Mouse (Mus musculus) liver, embryonic 14.5 days (tissue): Measurements from ENCODE around the gene Atp2c2. TPM values are rescaled to one million over a fixed set of nuclear protein-coding genes. Genes with fewer than 3 reads are reported as not detected.

ENCODE experiments used
- ATAC-seq: fragments of 200-750 bp; cut with Nextera tagmentation; 2 replicates; pipeline ENCODE4 v1.8.0; 2017; ENCODE audit warnings: moderate number of reproducible peaks, mild to moderate bottlenecking, moderate library complexity; ENCODE audit not compliant: insufficient read depth
- DNase-seq, 3 experiments: peaks; one replicate each; pipeline ENCODE4 v3.0.0-alpha.2; 2012 to 2013; ENCODE audit warnings: low read depth in 3 of 3, low spot score in 3 of 3
- H3K27ac ChIP-seq: fragments of 300-500 bp; sonication (generic); 2 replicates; pipeline ENCODE4 v1.5.1; 2014; ENCODE audit warnings: moderate library complexity, mild to moderate bottlenecking, control low read depth, inconsistent platforms
- H3K27me3 ChIP-seq: fragments of 300-500 bp; sonication (generic); 2 replicates; pipeline ENCODE4 v1.6.1; 2014; ENCODE audit warnings: mild to moderate bottlenecking, low read length, moderate library complexity; ENCODE audit not compliant: control insufficient read depth, insufficient read depth
- H3K36me3 ChIP-seq: fragments of 300-500 bp; sonication (generic); replicated peaks from 2 replicates; pipeline ENCODE4 v1.6.1; 2014; ENCODE audit warnings: low read depth; ENCODE audit not compliant: control insufficient read depth, insufficient read depth
- H3K4me1 ChIP-seq, 2 experiments: fragments of 200-500 bp in 1 of 2; fragments of 300-500 bp in 1 of 2; sonication (generic) in 1 of 2; replicated peaks; 2 replicates each; pipeline ENCODE4 v1.6.1; 2012 to 2014; ENCODE audit warnings: antibody characterized with exemption in 1 of 2, inconsistent platforms in 1 of 2, low read length in 1 of 2; ENCODE audit not compliant: control insufficient read depth in 2 of 2, insufficient read depth in 2 of 2
- H3K4me2 ChIP-seq: fragments of 300-500 bp; sonication (generic); 2 replicates; pipeline ENCODE4 v1.6.1; 2014; ENCODE audit warnings: low read depth, mild to moderate bottlenecking, control low read depth, moderate library complexity
- H3K4me3 ChIP-seq, 2 experiments: fragments of 200-500 bp in 1 of 2; fragments of 300-500 bp in 1 of 2; sonication (generic) in 1 of 2; 2 replicates each; pipeline ENCODE4 v1.5.1; 2012 to 2014; ENCODE audit warnings: low read depth in 2 of 2, low read length in 2 of 2, mild to moderate bottlenecking in 2 of 2, control low read depth in 1 of 2, inconsistent platforms in 1 of 2, moderate library complexity in 1 of 2; ENCODE audit not compliant: insufficient read depth in 1 of 2
- H3K9ac ChIP-seq: fragments of 300-500 bp; sonication (generic); replicated peaks from 2 replicates; pipeline ENCODE4 v1.6.1; 2014; ENCODE audit warnings: mild to moderate bottlenecking, control low read depth, moderate library complexity
- H3K9me3 ChIP-seq: fragments of 300-500 bp; sonication (generic); 2 replicates; pipeline ENCODE4 v1.6.1; 2016; ENCODE audit warnings: low read length, mixed read lengths; ENCODE audit not compliant: control insufficient read depth
- CTCF ChIP-seq: IDR thresholded peaks from 2 replicates; pipeline ENCODE4 v1.5.1; 2016; ENCODE audit warnings: antibody characterized with exemption, low read depth, control low read depth
- EP300 ChIP-seq: IDR thresholded peaks from 2 replicates; pipeline ENCODE4 v1.6.1; 2016; ENCODE audit warnings: antibody characterized with exemption, low read depth
- WGBS: fragments of 180-500 bp; shearing (Covaris S2); extraction: QIAGEN DNeasy Blood & Tissue Kit; methylation state at CpG from one replicate; pipeline ENCODE4 v1.1.7; 2014; ENCODE audit not compliant: insufficient replicate concordance; 5-methylcytosine and 5-hydroxymethylcytosine counted together
- polyA plus RNA-seq, 2 experiments: library from polyadenylated mRNA; depleted of rRNA in 1 of 2; stranded (reverse) in 1 of 2; unstranded in 1 of 2; fragments of >200 nt; fragmentation: Nextera tagmentation in 1 of 2; extraction: Ambion mirVana in 1 of 2; gene quantifications; 2 replicates each; pipeline versions ENCODE4 v1.2.1 to v1.2.3; 2012 to 2014

Gene Atp2c2
- polyA plus RNA-seq, 2 experiments: 0.08 to 0.10 TPM

- Histone ChIP-seq H3K4me2 (no peak overlapping the region), H3K27me3 (no peaks in the 10 kb centered on the region), H3K4me3 (no peak overlapping the region), H3K9me3 (no peaks in the 10 kb centered on the region), H3K4me1 (no peaks in the 10 kb centered on the region; a peak in 1 of 4 replicates), H3K27ac (no peak overlapping the region), H3K9ac (no peak overlapping the region), H3K36me3 (no peaks in the 10 kb centered on the region)
- TF ChIP-seq CTCF: no peak
- TF ChIP-seq EP300: no peak
- ATAC-seq (no peak), DNase-seq (no peak)
- WGBS: 56% methylated on average over 11 of the region's 11 CpGs
These were observed 36.4 kb upstream of the Atp2c2 start for GRCm38 (mm10) chr8:119663440-119663839.

GRCm38 (mm10) chr8:119665270-119665669 is 34.5 kb upstream of the Atp2c2 start:
- Histone ChIP-seq H3K4me2 (no peak overlapping the region), H3K4me1 (no peaks in the 10 kb centered on the region; a peak in 2 of 4 replicates), H3K27ac (no peak overlapping the region), H3K27me3 (no peaks in the 10 kb centered on the region), H3K36me3 (no peaks in the 10 kb centered on the region), H3K4me3 (no peak overlapping the region), H3K9me3 (no peaks in the 10 kb centered on the region), H3K9ac (no peak overlapping the region)
- DNase-seq: no peak
- ATAC-seq: no peak
- no peak for TF ChIP-seq CTCF
- no peak for TF ChIP-seq EP300
- WGBS: 54% methylated on average over 6 of the region's 6 CpGs

DNA sequence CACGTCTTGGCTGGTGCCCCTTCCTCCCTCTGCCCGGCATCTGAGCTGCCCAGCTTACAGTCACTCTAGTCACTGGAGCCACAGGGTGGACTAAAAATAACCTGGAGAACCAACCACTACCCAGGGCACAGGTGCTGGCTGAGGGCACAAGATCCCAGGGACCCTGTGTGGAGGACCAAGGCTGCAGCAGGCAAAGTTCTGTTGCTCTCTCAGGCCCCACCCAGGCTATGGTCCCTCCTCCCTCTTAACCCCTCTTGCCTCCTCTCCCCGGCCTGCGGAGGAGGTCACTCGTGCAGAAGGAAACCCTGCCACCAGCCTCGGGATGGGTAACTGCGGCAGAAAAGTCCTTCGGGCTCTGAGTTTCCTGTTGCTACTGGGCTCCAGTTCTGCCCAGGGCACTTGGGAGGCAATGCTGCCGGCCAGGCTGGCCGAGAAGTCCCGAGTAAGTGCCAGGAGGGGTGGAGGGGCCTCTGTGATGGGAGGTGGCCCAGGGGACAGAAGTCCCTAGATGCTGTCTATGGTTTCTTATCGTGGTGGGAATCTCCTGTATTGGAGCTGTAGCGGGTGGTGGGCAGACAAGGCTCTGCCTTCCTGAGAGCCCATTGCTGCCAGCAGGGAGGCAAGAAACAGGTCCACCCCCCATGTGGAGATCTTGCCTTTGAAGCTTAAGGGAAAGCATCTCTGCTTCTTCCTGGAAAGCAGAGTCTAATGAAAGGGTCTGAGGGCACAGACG is 33.4 kb upstream of the Atp2c2 start, which contains the start of gene Wfdc1:
TSS of gene Wfdc1 (plus strand) at position 147 of the 733 bp plus-strand sequence.
- Histone ChIP-seq H3K4me3 (no peak within 1 kb of the TSS), H3K9me3 (no peaks in the 10 kb centered on the region), H3K4me2 (no peak within 1 kb of the TSS), H3K36me3 (no peaks in the 10 kb centered on the region), H3K27ac (no peak within 1 kb of the TSS), H3K4me1 (no peaks in the 10 kb centered on the region; a peak in 2 of 4 replicates), H3K27me3 (no peaks in the 10 kb centered on the region), H3K9ac (no peak within 1 kb of the TSS)
- TF ChIP-seq EP300 (no peak), CTCF (no peak)
- DNase-seq (no peak), ATAC-seq (no peak)
- WGBS: 14% methylated on average over 14 of the region's 14 CpGs

GRCm38 (mm10) chr8:119668447-119668846 is 31.4 kb upstream of the Atp2c2 start:
- no peaks in the 10 kb centered on the region for H3K36me3 ChIP-seq
- no peak overlapping the region for H3K4me3 ChIP-seq
- H3K4me1 ChIP-seq: no peaks in the 10 kb centered on the region; a peak in 1 of 4 replicates
- no peak overlapping the region for H3K9ac ChIP-seq
- ATAC-seq (no peak), DNase-seq (no peak)
- no peak overlapping the region for H3K27ac ChIP-seq
- WGBS: 47% methylated on average over 9 of the region's 9 CpGs
- no peak for TF ChIP-seq EP300
- H3K4me2 ChIP-seq: no peak overlapping the region
- no peaks in the 10 kb centered on the region for H3K9me3 ChIP-seq
- no peaks in the 10 kb centered on the region for H3K27me3 ChIP-seq

DNA sequence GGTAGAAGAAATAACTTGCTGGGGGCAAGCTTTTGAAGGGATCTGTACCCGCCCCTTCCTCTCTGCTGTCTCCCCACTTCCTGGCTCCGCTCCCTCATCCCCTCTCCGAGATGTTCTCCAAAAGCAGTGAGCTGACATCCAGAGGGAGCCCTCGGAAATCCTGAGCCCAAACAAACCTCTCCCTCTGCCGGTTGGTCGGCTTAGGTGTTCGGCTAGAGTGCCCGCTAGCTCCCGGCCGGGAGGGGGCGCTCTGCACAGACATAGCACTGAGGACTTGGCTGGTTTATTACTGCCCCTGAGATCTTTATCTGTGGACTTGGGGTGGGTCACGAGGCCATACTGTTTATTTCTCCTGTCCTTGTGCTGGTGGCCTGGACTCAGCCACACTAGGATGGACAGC is 30.5 kb upstream of the Atp2c2 start:
- WGBS: 23% methylated on average over 12 of the region's 12 CpGs
- TF ChIP-seq EP300: no peak
- peak; percentile 73 for TF ChIP-seq CTCF
- Histone ChIP-seq H3K27me3 (no peaks in the 10 kb centered on the region), H3K27ac (no peak overlapping the region), H3K9ac (no peak overlapping the region), H3K4me3 (no peak overlapping the region), H3K9me3 (no peaks in the 10 kb centered on the region), H3K36me3 (no peaks in the 10 kb centered on the region), H3K4me1 (no peaks in the 10 kb centered on the region; a peak in 1 of 4 replicates), H3K4me2 (no peak overlapping the region)
- ATAC-seq (no peak), DNase-seq (no peak)
